Mouse (Mus musculus) c-Kit-positive CD71-negative TER-119-negative erythroid progenitor cells, embryonic 14.5 days (primary cell): ENCODE measurements around the gene St8sia1.

ENCODE experiments used
- DNase-seq: peaks from one replicate; pipeline ENCODE4 v3.0.0-alpha.2; 2013; ENCODE audit warnings: low read depth

St8sia1 gene

DNA sequence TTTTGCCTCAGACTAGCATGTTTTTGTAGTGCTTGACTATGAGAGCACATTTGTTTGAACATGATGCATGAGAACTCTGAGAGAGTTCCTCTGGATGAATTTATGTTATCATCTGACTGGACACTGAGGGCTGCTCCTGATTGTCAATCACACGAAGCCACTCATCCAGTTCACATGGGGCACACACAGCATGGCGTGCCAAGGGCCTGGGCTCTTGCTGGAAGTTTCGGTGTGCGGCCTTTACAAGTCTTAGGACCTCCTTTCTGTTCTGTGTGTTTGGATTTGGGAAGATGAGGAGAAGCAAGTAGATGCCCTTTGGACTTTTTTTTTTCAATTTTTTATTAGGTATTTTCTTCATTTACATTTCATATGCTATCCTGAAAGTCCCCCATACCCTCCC, 100.4 kb downstream of the St8sia1 start:
- no peak for DNase-seq

DNA sequence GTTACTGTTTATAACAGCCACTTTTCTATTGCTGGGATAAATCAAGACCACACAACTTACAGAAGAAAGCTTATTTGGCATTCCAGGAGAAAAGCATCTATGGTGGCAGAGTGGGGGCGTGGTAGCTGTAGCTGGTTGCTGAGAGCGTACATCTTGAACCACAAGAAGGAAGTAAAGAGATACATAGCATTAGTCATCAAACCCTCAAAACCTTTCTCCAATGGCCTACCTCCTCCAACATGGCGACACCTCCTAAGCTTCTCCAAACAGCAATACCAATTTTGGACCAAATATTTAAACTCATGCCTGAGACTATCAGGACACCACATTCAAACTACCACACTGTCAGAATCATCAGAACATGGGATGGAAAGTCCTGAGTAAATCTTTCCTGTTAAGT, 102.0 kb downstream of the St8sia1 start:
- DNase-seq: peak; percentile 32

DNA sequence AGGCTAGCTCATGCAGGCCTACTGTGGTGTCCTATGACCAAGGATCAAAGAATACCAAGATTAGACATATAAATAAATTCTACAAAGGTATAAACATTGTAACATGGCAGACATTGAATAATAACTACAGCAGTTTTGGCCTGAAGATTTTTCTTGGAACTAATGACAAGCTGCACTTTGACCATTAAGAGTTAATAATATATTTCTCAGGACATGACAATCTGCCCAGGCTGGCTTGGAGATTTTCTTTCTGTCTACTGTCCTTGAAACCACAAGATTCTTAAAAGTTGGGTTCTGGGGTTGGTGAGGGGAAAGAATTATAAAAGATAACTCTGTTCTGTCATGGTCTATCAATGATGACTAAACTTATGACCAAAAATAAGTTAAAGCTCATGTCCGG, 103.9 kb downstream of the St8sia1 start:
- DNase-seq: no peak

DNA sequence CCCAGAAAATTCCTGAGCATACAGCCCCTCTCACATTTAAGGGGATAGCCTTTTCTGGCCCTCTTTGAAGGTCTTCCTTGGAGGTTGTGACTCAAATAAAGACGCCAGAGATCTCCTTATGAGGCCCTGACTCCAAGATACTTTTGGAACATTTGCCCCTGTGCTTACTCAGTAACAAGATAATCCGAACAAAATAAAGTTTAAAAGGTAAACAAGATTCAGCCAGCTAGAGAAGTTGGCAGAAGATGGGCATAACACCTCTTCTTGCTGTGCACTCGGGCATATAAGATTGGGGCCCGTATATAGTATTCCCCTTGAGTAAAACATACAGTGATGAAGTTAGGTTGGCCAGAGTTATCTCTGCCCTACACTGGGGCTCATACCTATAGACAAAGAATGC, 104.3 kb downstream of the St8sia1 start:
- no peak for DNase-seq

DNA sequence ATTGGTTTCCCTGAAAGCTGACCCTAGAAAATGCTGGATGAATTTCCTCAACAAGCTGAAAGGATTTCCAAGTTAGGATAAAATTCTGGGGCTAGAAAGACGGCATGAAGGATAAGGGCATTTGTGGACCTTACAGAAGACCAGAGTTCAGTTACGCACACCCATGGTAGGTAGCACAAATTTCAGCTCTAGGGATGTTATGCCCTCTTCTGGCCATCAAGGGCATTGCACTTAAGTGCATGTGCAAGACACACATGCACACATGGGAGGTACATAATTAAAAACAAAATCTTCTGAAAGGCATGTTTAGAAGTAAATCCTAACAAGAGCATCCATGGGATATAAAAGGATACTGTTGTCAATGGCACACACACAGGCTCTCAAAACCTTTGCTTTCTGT, 105.3 kb downstream of the St8sia1 start:
- no peak for DNase-seq

DNA sequence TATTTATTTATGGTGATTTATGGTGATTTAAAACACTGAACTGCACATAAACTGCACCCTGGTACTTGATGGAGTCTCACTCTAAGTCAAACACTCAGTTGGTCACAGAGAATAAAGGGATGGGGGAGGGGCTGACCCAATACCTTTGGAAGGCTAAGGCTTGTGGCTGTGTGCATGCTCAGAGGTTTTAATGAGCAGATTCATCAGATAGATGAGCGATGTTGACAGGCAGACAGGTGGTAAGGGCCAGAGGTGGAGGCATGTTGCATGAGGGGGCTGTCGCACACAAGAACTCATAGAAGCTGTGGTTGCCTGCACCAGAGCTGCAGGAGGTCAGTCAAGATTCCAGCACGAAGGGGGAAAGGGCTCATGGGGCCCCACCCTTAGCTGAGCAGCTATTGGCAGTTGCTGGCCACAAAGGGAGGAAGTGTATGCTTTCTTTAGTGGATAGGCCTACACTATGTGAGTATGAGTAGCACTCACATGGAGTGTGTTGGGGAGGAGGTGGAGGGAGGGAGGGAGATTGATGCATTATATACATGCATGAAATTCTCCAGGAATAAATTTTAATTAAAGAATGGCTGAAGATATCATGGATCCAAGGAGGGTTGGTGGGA, 107.9 kb downstream of the St8sia1 start:
- DNase-seq: no peak

DNA sequence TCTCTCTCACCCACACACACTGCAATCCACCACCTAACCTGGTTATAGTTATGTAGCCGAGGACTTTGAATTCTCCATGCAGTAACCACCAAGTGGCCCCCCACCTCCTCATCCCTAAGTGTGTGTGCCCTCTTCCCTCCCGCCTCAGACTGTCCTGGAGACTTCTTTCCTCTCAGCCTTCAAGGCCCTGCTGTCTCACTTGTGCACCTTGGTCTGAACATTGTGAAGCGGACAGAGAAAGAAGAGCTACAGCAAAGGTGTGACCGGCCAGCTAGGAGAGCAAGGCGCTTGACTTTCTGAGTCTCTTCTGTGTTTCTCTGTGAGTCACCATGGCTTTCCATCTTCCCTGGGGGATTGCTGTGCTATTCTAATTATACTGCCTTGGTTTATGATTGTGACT, 108.5 kb downstream of the St8sia1 start:
- DNase-seq: no peak

DNA sequence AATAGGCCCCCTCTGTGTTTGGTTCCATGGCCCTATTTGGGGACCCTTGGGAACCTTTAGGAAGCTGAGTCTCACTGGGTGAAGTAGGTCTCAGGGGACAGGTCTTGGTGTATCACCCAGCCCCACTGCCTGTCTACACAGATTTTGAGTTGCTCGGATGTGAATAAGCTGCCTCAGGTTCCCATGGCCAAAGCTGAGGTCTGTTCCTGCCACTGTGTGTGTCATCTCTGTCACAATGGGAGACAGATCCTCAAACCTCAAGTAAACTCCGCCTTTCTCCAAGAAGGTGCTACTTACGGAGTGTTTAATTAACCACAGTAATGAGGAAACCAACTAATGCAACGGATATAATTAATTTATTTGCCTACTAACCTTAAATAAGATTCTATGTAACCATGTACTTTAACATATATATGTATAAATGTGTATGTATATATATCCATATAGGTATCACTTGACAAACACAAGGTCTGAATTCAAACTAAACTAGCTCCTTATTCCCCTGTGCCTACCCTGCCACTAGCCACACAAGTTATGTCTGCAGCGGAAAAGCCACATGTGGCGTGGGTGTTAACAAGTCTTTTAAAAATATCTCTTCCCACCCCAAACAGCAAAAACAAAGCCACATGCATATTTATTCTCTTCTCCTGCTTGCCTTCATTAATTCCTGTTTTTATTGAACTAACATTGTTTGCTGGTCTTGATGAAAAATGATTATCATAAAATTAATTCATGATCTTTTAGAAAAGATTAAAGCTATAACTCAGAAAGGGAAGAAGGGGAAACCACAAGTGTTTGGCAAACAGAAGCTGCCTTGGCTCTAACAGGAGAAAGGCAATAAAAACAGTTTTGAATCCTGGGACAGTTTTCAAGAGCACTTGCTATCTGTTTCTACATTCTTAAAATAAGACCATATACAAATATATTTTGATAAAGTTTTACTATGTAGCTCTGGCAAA, 111.6 kb downstream of the St8sia1 start:
- no peak for DNase-seq

DNA sequence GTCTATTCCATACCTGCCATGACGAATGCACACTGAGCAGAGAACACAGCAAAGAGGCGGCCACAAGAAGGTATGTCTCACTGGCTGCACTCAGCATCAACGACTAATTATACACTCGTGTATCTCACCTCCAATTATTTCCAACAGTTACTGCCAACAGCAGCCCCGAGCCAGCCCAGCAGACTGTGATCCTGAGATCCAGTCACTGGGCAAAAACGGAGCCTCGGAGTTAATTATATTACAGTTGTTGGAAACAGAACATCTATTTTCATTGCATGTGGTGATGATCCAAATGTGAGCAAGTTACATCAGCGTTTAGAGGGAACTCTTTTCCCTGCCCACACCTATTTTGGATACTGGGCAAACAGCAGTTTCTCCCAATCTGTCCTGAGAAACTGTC, 113.8 kb downstream of the St8sia1 start:
- no peak for DNase-seq

DNA sequence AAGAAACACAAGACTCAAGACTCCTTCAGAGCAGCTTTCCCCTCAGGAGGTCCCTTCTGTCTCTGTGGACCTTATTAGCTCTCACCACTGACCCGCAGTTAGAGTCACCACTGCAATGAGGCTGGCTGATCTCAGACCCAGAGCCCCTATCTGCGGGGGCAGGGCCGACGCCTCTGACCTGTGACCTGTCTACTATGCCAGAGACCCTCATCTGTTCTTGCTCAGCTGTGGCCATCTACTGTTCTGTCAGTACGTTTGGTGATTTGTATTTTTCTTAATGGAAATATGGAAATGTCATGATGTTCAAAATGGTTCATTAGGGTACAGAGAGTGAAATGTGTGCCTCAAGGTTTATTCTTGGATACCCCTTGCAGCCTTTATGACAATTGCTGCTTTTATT, 114.9 kb downstream of the St8sia1 start:
- no peak for DNase-seq

DNA sequence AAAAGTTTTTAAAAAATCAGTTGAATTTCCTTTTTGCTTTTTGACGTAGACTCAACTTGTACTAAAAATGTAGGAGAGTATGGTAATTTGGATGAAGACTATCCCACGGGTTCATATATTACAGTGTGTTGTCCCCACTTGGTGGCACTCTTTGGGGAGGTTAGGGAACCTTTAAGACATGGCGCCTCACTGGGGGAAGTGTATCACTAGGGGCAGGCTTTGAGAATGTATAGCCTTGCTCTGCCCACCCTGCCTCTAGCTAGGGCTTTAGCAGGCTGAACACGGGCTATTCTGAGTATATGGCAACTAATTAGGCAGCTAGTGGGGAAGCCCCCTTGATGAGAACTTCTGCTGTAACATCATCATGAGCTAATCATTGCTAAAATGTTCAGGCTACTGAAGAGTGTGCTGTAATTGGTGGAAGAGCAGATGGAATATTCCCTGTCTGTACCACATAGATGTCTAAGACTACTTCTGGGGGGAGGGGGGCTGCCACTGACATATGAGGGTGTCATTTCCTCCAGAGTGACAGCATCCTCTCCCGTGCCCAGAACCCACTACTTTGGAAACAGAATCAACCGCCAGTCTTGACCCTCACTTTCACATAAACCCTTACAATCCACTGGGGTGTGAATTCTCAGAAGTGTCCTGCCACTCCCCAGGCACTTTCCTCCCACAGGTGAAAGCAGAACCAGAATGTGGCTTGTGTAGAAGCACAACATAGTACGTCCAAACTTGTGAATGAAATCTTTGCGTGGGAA, 116.2 kb downstream of the St8sia1 start:
- no peak for DNase-seq

DNA sequence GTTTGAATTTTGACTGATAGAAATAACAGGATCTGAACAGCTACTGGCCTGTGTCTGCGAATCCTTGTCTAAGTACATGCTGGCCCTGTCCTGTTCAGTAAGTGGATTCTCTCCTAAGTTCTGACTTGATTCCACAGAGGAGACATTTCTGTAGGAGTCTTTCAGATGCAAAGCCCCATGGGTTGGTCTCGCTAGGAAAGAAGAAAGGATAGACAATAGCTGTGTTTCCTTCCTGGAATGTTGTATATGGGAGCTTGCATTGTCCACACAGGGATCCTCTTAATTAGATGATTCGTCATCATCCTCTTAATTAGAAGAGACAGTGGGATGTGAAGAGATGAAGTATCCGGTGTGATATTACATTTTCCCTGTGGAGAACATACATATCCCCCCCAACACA, 117.4 kb downstream of the St8sia1 start:
- no peak for DNase-seq

DNA sequence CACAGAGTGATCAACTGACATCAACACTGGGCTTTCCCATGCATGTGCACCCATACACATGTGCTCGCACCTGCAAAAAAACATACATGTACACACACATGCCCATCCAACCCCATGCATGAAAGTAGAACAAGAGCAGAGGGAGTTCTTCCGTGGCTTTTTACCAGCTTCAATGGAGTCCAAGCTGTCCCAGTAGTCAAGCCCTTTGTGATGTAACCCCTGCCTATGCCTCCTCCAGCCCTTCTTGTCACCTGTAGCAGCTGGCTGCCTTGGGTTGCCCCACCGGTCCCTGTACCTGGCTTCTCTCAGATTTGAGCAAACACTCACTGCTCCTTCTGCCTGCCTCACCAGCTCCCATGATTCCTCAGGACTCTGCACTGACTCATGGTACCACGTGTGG, 119.2 kb downstream of the St8sia1 start:
- no peak for DNase-seq

DNA sequence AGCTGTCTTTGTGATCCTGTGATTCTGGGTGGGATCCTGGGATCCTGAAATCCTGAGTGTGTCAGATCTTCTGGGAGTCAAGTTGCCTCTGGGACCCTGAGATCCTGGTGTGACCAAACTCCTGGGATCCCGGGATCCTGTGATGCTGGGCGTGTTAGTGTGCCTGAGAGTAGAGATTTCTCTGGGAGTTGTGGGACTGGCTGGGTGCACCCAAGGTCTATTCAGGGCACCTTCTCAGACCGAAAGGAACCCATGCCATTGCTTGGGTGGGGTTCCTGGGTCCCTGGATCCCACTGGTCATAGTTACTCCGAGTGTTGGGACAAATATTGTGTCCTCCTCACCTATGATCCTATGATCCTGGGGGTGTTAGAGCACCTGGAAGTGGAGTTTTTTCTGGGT, 120.2 kb downstream of the St8sia1 start:
- no peak for DNase-seq

DNA sequence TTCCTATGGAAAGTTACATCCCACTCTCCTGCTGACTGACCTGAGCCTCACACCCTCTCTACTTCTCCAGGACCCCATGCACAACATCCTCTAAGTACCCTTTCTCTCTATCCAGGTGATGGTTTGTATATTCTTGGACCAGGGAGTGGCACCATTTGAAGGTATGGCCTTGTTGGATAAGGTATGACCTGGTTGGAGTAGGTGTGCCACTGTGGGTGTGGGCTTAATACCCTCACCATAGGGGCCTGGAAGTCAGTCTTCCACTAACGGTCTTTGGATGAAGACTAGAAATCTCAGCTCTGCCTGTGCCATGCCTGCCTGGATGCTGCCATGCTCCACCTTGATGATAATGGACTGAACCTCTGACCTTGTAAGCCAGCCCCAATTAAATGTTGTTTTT, 125.8 kb downstream of the St8sia1 start:
- no peak for DNase-seq

DNA sequence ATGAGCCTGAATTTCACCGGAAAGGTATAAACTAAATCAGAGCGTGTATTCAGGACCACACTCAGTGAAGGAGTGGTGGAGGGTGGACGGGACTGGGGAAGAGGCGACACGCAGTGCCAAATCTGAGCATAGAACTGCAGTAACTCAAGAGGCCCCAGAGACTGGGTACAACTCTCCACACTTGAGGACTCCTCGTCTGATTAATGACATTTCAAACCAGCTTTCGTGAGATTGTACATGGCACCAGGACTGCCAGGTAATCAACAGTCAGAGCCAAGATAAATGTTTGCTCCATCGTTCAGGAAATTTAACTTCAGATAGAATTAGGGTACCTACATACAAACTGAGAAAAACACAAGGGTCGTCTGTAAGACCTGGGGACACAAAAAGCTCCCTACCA, 126.9 kb downstream of the St8sia1 start:
- no peak for DNase-seq

DNA sequence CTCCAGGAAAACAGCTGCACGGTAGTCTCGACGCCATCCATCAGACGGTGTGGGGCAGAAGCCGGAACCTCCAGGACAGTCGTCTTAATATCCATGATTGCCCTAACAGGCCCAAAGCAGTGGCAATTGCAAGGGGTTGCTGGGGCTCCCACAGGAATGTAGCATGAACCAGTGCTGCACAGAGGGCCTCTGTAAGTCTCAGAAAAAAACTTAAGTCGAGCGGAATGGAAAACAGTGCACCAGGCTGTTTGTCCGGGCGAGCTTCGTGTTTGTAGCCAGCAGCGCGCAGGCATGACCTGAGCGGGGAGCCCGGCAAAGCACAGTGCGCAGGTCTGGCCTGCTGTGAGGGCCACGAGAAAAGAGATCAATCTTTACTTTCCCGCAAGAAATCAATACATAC, 128.5 kb downstream of the St8sia1 start:
- DNase-seq: no peak

DNA sequence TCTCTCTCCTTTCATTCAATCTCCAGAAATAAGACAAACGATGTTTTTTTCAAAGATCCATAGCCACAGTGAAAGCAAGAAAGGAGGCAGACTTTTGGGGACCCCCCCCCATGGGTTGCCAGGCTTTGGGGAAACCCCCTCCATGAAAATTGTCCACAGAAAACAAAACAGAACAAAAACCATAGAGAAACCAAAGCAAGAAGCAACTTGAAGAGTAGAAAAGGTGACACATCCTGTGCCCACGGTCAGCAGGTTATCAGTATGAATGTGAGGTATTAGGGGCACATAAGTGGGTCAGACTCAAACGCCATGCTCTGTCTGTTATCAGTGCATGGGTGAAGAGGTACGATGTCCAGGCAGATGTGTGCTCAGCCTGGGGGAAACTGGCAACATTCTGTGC, 129.3 kb downstream of the St8sia1 start:
- no peak for DNase-seq

DNA sequence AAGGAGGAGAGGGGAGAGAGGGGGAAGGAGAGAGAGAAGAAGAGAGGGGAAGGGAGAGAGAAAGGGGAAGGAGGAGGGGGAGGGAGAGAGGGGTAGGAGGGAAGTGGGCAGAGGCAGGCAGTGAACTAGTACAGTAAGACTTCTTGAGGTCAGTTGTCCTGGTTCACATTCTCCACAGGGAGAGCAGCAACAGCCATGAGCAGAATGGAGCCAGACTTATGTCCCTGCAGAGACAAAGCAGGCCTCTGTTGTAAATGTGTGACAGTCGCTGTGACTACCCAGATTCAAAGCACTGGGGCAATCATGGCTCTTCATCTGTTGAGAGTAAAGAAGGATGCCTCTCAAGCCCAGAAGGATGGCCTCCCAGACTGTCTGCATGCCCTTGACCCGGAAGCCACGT, 132.5 kb downstream of the St8sia1 start:
- DNase-seq: no peak

DNA sequence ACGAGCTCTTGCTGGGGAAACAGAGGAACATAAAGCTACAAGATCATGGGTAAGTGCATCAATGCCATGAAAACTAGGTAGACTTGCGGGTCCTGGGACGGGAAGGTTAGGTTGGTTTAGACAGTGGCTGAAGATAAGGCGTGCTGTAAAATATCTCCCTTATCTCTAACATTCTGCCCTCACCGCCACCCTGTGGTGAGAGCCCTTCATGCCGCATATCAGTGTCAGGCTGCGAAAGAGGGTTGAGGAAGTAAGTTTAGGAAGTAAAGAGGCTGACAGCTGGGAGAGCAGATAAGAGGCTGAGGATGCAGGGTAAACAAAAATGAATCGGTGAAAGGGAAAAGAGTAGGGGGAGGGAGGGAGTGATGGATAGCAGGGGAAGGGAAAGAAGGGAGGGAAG, 133.0 kb downstream of the St8sia1 start:
- DNase-seq: peak; percentile 66

DNA sequence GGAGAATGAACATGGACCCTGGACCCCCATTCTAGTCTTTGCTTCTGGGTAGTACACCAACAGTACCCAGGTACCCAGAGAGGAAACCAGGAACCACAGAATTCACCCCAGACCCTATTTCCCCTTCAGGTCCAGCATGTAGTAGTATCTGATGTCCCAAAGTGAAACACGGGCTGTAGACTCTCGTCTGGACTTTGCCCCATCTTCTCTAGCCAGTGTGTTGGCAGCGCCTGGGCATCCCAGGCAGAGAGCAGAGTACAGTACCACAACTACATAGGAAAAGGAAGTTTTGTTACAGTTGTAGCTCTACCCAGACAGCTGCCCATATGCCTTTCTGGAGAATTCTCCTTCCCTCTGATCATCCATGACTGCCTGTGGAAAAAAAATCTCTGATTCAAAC, 134.0 kb downstream of the St8sia1 start:
- no peak for DNase-seq

DNA sequence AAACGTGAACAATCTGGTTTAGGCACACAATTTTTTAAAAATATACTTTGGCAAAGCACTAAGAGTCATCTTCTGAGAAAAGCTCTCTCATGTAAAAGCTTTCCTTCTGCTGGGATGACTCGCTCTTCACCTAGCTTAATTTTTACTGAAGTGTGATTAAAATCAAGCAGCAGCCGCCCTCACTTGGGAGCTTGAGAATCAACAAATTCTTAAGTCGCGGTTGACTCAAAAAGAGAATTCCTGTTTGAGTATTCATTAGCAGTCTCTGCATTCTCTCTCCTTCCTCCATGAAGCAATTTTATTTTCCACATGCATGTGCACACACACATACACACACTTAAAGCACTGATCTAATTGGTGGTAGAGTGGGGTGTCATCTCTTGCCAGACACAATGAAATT, 138.8 kb downstream of the St8sia1 start:
- no peak for DNase-seq
